Mouse (Mus musculus) intestine, postnatal 0 days (tissue): ENCODE measurements around the gene Zfyve28. TPM values are rescaled to one million over a fixed set of nuclear protein-coding genes. Genes with fewer than 3 reads are reported as not detected.

ENCODE experiments used
- ATAC-seq: fragments of 200-750 bp; cut with Nextera tagmentation; 2 replicates; pipeline ENCODE4 v1.8.0; 2017; ENCODE audit warnings: mild to moderate bottlenecking, moderate TSS enrichment, moderate library complexity
- H3K27ac ChIP-seq: fragments of 300-500 bp; sonication (generic); 2 replicates; pipeline ENCODE4 v1.5.1; 2014; ENCODE audit warnings: mild to moderate bottlenecking, low read depth, low read length, moderate library complexity
- H3K27me3 ChIP-seq: fragments of 300-500 bp; sonication (generic); replicated peaks from 2 replicates; pipeline ENCODE4 v1.6.1; 2014; ENCODE audit warnings: low read length, mixed read lengths; ENCODE audit not compliant: control insufficient read depth, insufficient read depth
- H3K36me3 ChIP-seq: fragments of 300-500 bp; sonication (generic); 2 replicates; pipeline ENCODE4 v1.6.1; 2014; ENCODE audit warnings: mild to moderate bottlenecking, moderate library complexity; ENCODE audit not compliant: control insufficient read depth, insufficient read depth
- H3K4me1 ChIP-seq: fragments of 300-500 bp; sonication (generic); replicated peaks from 2 replicates; pipeline ENCODE4 v1.6.1; 2014; ENCODE audit warnings: antibody characterized with exemption, low read length, mixed read lengths; ENCODE audit not compliant: control insufficient read depth, insufficient read depth
- H3K4me2 ChIP-seq: fragments of 300-500 bp; sonication (generic); replicated peaks from 2 replicates; pipeline ENCODE4 v1.6.1; 2014; ENCODE audit warnings: low read depth, mild to moderate bottlenecking, moderate library complexity
- H3K4me3 ChIP-seq: fragments of 300-500 bp; sonication (generic); 2 replicates; pipeline ENCODE4 v1.5.1; 2014; ENCODE audit warnings: low read depth, low read length
- H3K9ac ChIP-seq: fragments of 300-500 bp; sonication (generic); 2 replicates; pipeline ENCODE4 v1.6.1; 2014; ENCODE audit warnings: mild to moderate bottlenecking, low read depth, low read length
- H3K9me3 ChIP-seq: fragments of 300-500 bp; sonication (generic); 2 replicates; pipeline ENCODE4 v1.6.1; 2016; ENCODE audit warnings: mixed run types; ENCODE audit not compliant: control insufficient read depth
- CTCF ChIP-seq: sonication (generic); IDR thresholded peaks from 2 replicates; pipeline ENCODE4 v1.5.1; 2016; ENCODE audit warnings: low read depth, mild to moderate bottlenecking, control low read depth, antibody characterized with exemption, moderate library complexity
- WGBS: fragments of 180-500 bp; shearing (Covaris S2); extraction: QIAGEN DNeasy Blood & Tissue Kit; methylation state at CpG from one replicate; pipeline ENCODE4 v1.1.7; 2014; 5-methylcytosine and 5-hydroxymethylcytosine counted together
- polyA plus RNA-seq: library from polyadenylated mRNA; unstranded; fragments of >200 nt; fragmentation: Nextera tagmentation; extraction: Ambion mirVana; gene quantifications from 2 replicates; pipeline ENCODE4 v1.2.1, GENCODE M21; 2015

Gene Zfyve28
- polyA plus RNA-seq, 1 experiment from 2014 or later = 0.05 TPM

DNA sequence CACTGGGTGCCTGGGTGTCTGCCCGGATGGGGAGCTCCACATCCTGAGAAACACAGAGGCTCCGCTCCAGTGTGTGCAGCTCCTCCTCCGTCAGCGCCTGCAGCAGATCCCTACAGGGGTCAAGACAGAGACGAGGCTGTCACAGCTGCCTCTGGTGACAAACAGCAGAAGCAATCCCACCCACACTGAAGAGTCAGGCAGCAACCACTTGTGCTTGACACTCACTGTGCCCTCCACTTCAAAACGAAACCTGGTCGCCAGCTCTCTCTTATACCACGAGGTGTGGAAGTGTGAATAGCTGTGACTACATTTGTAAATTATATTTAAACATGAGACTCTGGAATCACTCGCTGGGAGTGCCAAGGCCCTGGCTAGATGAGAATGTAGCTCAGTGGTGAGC, 70.5 kb downstream of the Zfyve28 start:
- no peak for TF ChIP-seq CTCF
- H3K9me3 ChIP-seq = no peaks in the 10 kb centered on the region
- ATAC-seq = no peak

DNA sequence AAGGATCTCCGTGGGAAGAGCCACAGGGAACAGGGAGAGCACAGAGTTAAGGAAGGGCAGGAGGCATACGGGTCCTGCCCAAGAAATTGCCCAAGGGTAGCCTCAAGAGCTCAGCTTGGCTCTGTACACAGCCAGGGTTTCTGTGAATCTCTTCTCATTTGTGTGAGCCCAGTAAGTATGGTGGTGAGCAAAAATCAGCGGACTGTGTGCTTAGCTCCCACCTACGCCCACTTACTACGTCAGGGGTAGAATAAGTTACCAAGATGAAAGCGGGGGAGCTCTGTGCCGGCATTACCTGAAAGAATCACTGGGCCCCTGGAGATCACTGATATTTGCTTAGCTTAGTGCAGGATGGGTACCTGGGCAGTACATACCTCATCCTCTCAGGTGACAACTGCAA, 72.2 kb downstream of the Zfyve28 start:
- H3K27ac ChIP-seq = no peak overlapping the region
- no peaks in the 10 kb centered on the region for H3K4me1 ChIP-seq
- no peaks in the 10 kb centered on the region for H3K9me3 ChIP-seq
- no peak for TF ChIP-seq CTCF
- H3K4me3 ChIP-seq = no peak overlapping the region
- no peaks in the 10 kb centered on the region for H3K27me3 ChIP-seq
- no peaks in the 10 kb centered on the region for H3K36me3 ChIP-seq
- ATAC-seq = no peak
- H3K9ac ChIP-seq = no peak overlapping the region
- no peak overlapping the region for H3K4me2 ChIP-seq
- 63% methylated on average over 7 of the region's 7 CpGs for WGBS

More for the DNA sequence above, 70.5 kb downstream of the Zfyve28 start:
- no peak overlapping the region for H3K9ac ChIP-seq
- H3K4me1 ChIP-seq = no peaks in the 10 kb centered on the region
- 55% methylated on average over 9 of the region's 9 CpGs for WGBS
- no peaks in the 10 kb centered on the region for H3K27me3 ChIP-seq
- H3K4me2 ChIP-seq = no peak overlapping the region
- H3K4me3 ChIP-seq = no peak overlapping the region
- H3K36me3 ChIP-seq = no peaks in the 10 kb centered on the region
- H3K27ac ChIP-seq = no peak overlapping the region

DNA sequence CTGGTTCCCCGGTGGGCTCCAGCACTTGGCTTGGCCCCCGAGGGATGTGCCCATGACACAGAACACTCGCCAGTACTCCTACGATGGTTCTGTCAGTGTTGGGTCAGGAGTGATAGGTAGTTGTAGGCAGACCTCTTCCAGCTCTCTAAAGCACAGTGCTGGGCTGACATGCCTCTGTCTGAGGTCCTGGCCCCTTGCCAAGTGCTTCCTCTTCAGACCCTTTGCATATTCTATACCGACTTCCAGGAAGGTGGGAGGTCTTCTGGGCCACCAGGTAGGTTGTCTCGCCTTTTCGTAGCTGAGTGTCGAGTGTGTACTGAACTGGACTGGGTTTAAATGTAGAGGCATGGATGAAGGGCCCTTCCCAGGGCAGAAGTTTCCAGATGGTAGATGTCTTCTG, 74.6 kb downstream of the Zfyve28 start:
- Histone ChIP-seq H3K9me3 (no peaks in the 10 kb centered on the region), H3K9ac (no peak overlapping the region), H3K27me3 (no peaks in the 10 kb centered on the region), H3K36me3 (no peaks in the 10 kb centered on the region), H3K4me2 (no peak overlapping the region), H3K4me3 (no peak overlapping the region), H3K27ac (no peak overlapping the region), H3K4me1 (no peaks in the 10 kb centered on the region)
- no peak for ATAC-seq
- WGBS = 60% methylated on average over 8 of the region's 8 CpGs
- no peak for TF ChIP-seq CTCF

DNA sequence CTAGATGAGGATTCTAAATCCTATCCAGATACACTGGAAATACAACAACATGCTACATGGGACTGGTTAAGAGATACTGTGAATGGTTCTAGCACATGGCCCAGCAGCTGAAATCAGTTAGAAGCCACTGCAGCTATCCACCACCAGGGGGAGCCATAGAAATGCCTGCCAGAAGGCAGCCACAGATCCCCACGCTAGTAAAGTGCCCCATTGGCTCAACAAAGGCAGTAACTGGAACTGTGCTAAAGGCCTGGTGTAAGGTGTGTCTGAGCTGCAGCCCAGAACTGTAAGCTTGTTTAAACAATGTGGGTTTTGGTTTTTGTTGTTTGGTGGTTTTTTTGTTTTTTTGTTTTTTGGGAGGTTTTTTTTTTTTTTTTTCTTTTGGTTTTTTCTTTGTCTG, 78.0 kb downstream of the Zfyve28 start:
- H3K9me3 ChIP-seq = no peaks in the 10 kb centered on the region
- no peaks in the 10 kb centered on the region for H3K36me3 ChIP-seq
- WGBS = 0% methylated on average over 1 of the region's 1 CpGs
- H3K4me3 ChIP-seq = no peak overlapping the region
- no peaks in the 10 kb centered on the region for H3K4me1 ChIP-seq
- peak; percentile 64; the same call in 1 of the 2 replicates for ATAC-seq
- TF ChIP-seq CTCF = peak; percentile 97
- H3K4me2 ChIP-seq = no peak overlapping the region
- no peaks in the 10 kb centered on the region for H3K27me3 ChIP-seq
- no peak overlapping the region for H3K27ac ChIP-seq
- no peak overlapping the region for H3K9ac ChIP-seq

DNA sequence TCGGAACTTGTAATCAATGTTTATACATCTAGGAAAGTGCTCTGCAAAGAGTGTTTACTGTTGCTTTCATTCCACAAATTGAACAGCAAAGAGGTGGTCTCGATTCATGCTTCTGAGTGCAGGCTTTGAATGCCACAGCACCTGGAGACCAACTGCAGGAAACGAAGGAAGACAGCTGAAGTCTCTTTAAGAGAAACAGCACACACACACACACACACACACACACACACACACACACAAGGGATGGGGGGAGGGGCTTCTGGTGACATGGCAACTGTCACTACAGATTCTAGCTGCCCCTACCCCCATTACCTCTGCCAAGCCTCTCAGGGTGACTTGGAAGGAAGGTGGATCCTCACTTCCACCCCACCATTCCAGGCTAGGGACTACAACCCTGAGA, 80.7 kb downstream of the Zfyve28 start:
- H3K9me3 ChIP-seq = no peaks in the 10 kb centered on the region
- no peak overlapping the region for H3K4me2 ChIP-seq
- no peaks in the 10 kb centered on the region for H3K27me3 ChIP-seq
- TF ChIP-seq CTCF = no peak
- no peak overlapping the region for H3K27ac ChIP-seq
- no peak overlapping the region for H3K4me3 ChIP-seq
- H3K4me1 ChIP-seq = no peaks in the 10 kb centered on the region
- no peaks in the 10 kb centered on the region for H3K36me3 ChIP-seq
- ATAC-seq = no peak
- 31% methylated on average over 3 of the region's 3 CpGs for WGBS
- H3K9ac ChIP-seq = no peak overlapping the region

DNA sequence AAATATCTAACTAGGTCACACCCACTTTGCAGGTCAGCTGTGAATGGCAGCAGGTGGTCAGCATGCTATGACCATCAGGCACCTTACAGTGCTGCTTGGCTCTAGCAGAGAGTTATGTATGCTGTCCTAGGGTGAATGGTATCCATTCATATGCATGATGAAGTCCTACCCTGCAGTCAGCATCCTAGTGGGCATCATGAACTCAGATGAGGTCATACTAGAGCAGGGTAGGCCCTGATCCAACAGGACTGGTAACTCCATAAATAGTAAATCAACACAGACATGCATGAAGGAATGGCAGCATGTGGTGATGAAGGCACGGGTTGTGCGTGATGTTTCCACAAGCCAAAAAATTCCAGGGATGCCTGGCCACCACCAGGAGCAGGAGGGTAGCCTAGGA, 82.5 kb downstream of the Zfyve28 start:
- Histone ChIP-seq H3K27me3 (no peaks in the 10 kb centered on the region), H3K4me3 (no peak overlapping the region), H3K9me3 (no peaks in the 10 kb centered on the region), H3K36me3 (no peaks in the 10 kb centered on the region), H3K4me2 (no peak overlapping the region), H3K9ac (no peak overlapping the region), H3K27ac (no peak overlapping the region), H3K4me1 (no peaks in the 10 kb centered on the region)
- TF ChIP-seq CTCF = no peak
- ATAC-seq = no peak
- 60% methylated on average over 2 of the region's 2 CpGs for WGBS

DNA sequence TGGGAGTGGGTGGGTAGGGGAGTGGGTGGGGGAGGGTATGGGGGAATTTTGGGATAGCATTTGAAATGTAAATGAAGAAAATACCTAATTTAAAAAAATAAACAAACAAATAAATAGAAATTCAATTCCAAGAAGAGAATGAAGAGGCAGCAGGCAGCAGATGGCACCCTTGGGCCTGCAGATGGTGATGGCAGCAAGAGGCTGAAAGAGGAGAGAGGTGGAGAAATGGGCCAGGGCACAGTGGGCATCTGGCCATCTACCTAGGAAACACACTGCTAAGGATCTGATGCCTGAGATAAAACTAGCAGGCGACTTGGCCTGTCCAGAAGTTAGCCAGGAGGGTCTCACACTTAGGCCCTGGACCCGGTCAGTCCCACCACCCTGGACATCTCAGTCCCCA, 83.3 kb downstream of the Zfyve28 start:
- no peak overlapping the region for H3K9ac ChIP-seq
- no peak for ATAC-seq
- no peak for TF ChIP-seq CTCF
- H3K4me3 ChIP-seq = no peak overlapping the region
- H3K4me1 ChIP-seq = no peaks in the 10 kb centered on the region
- no peaks in the 10 kb centered on the region for H3K9me3 ChIP-seq
- no peaks in the 10 kb centered on the region for H3K36me3 ChIP-seq
- H3K27me3 ChIP-seq = no peaks in the 10 kb centered on the region
- 93% methylated on average over 2 of the region's 2 CpGs for WGBS
- no peak overlapping the region for H3K27ac ChIP-seq
- H3K4me2 ChIP-seq = no peak overlapping the region
